Mouse (Mus musculus): Measurements from ENCODE around the gene Mex3b.
A peak's percentile ranks its signal among the peaks of the same experiment; 100 is the strongest.

Gene Mex3b

DNA sequence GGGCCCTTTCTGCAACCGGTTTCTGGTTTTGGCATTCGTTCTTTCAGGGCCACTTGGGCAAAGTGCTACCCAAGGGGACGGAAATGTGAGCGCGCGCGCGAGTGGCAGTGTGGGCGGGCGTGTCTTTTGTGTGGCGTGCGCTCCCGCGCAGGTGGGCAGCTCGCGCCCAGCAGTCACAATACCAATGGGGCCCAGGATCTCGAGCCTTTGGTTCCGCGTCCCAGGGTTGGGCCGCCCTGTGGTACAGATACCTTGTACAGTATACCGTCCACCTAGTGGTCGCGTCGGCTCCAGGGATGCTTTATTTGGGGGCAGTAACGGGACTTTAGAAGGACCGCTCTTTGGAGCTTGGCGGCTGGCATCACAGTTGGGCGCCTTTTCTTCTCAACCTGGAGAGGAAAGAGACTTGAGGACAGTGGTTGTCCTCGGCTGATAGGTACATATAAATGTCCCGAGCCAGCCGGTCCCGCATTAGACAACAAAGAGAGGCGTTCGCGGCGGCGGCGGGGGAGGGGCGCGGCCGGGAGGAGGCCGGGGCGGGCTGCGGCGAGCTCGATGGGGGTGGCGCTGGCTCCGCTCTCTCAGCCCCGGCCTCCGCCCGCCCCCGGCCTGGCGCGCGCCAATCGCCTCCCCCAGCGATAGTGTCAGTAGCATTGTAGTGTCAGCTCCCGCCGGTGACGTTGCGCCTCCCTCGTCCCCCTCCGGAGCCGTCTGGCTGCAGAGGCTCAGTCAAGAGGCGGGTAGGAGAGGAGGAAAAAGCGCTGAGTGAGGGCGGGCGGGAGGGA is 455 bp upstream of the Mex3b start:
- DNase-seq (ENCODE audit: low spot score) = peak; percentile 68

DNA sequence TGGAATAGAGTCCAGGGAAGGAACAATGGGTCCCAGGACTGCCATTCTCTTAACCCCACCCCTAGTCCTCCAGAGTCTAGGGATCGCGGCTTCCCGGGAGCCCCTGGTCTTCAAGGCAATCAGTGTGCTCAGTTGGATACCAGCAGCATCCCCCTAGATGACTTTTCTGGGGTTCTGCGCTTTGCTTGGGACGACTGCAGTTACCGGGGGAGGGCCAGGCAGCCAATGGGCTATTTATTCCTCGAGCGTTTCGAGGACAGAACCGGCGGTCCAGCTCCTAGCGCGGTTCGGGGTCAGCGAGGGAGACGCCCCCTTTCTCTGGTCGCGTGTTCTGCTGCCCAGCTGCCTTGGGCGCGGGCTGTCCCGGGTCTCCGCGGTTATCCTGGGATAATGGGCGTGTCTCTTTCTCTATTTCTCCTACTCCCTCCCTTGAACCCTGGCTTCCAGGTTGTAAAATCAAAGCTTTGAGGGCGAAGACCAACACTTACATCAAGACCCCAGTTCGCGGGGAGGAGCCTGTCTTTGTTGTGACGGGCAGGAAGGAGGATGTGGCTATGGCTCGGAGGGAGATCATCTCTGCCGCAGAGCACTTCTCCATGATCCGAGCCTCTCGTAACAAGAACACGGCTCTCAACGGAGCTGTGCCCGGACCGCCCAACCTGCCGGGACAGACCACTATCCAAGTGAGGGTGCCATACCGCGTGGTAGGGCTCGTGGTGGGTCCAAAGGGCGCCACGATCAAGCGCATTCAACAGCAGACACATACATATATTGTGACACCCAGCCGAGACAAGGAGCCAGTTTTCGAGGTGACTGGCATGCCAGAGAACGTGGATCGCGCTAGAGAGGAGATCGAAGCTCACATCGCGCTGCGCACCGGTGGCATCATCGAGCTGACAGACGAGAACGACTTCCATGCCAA is 1.4 kb downstream of the Mex3b start:
- DNase-seq (ENCODE audit: low spot score) = no peak

DNA sequence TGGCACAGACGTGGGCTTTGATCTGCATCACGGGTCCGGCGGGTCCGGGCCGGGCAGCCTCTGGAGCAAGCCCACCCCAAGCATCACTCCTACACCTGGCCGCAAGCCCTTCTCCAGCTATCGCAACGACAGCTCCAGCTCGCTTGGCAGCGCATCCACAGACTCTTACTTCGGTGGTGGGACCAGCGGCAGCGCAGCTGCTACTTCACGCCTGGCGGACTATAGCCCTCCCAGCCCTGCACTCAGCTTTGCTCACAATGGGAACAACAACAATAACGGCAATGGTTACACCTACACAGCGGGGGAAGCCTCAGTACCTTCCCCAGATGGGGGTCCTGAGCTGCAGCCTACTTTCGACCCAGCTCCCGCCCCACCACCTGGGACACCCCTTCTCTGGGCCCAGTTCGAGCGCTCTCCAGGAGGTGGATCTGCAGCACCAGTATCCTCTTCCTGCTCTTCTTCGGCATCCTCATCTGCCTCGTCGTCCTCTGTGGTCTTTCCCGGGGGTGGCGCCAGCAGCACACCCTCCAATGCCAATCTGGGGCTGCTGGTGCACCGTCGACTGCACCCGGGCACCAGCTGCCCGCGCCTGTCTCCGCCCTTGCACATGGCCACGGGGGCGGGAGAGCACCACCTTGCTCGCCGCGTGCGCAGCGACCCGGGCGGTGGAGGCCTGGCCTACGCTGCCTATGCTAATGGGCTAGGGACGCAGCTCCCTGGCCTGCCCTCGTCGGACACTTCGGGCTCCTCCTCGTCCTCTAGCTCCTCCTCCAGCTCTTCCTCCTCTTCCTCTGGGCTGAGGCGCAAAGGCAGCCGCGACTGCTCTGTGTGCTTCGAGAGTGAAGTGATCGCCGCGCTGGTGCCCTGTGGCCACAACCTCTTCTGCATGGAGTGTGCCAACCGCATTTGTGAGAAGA is 2.4 kb downstream of the Mex3b start:
- DNase-seq (ENCODE audit: low spot score) = no peak

DNA sequence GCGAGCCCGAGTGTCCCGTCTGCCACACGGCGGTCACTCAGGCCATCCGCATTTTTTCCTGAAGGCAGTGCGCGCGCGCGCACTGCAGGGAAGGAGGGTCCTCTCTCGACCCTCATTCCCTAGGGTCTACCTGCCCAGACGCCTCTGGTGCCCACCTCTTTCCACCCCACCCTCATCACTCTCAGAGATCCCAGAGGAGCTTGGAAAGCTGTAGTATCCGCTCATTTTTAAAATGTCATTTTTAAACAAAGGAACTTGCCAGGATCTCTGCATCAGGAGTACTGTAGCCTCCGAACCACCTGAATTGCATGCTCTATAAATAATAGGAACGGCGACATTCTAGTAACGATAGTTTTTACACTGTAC is 3.0 kb downstream of the Mex3b start:
- no peak for DNase-seq (ENCODE audit: low spot score)

DNA sequence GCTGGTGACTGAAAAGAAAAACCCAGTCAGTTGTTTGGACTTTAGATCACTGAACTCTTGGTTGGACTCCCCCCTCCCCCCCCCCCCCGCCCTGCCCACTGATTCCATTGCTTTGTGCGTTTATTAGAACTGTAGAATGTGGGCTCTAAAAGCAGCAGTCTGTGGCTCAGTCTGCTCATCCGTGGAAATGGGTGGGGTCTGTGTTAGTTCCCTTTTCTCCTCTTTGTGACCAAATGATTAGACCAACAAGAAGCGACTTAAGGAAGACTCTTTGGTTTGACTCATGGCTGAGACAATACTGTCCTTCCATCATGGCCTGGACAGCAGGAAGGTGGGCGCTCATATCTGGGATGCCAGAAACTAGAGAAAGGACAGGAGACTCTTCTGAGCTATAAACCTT is 9.4 kb downstream of the Mex3b start:
- no peak for DNase-seq (ENCODE audit: low spot score)

DNA sequence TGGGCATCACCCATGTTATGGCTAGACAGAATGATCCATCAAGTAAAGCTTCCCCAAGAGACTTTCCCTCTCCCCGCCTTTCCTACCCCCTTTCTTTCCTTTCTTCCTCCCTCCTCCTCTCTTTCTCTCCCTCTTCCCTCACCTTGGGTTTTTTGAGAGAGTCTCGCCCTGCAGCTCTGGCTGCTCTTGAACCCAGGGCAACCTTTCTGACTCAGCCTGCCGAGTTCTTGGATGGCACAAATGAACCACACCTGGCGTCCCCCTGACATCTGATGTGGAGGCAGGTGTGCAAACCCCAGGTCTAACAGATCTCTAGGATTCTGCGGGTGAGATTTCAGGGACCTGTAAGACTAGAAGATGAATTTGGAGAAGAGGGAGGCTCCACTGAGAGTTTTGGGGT is 12.9 kb downstream of the Mex3b start:
- DNase-seq (ENCODE audit: low spot score) = no peak

DNA sequence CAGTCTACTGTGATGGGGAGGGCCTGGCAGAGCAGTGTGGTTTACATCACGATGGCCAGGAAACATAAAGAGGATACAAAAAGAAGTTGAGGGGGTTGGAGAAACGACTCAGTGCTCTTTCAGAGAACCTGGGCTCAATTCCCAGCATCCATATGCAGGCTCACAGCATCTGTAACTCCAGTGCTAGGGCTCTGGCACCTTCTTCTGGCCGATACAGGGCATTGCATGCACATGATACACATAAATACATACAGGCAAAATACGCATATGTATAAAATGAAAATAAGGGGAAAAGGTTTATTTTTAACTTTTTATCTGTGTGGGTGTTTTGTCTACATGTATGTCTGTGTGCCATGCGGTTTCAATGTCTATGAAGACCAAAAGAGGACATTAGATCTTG is 13.6 kb downstream of the Mex3b start:
- DNase-seq (ENCODE audit: low spot score) = no peak

- DNase-seq (ENCODE audit: low spot score) = no peak
These were observed 23.3 kb downstream of the Mex3b start for GRCm38 (mm10) chr7:82890317-82890850.

DNA sequence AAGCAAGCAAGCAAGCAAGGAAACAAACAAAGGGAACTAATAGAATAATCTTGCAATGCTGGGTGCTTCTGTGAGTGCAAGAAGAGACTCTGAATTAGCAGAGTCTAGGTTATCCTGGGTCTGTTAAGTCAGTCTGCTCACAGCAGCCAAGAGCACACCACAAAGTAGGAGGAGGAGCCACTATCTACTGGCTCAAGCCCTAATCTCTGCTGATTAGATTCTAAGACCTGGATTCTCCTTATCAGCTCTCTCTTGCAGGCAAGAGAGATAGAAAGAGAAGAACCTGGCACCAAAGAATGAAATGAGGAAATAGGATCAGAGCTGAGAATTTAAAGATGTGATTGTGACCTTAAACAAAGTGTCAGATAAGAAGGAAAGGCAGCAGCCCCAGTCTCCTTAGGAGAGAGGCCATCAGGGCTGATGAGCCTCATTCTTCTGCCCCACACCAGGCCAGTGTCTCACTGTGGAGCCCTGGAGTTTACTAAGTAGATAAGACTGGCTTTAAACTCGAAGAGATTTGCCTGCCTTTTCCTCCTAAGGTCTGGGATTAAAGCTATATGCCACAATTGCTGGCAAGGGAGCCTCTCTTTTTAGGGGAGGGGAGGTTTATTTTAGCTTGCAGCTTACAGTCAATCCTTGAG is 23.9 kb downstream of the Mex3b start:
- DNase-seq (ENCODE audit: low spot score) = no peak

GRCm38 (mm10) chr7:82894366-82894765 is 27.2 kb downstream of the Mex3b start:
- DNase-seq (ENCODE audit: low spot score) = no peak

- no peak for DNase-seq (ENCODE audit: low spot score)
These were observed 28.5 kb downstream of the Mex3b start for GRCm38 (mm10) chr7:82895606-82896005.

DNA sequence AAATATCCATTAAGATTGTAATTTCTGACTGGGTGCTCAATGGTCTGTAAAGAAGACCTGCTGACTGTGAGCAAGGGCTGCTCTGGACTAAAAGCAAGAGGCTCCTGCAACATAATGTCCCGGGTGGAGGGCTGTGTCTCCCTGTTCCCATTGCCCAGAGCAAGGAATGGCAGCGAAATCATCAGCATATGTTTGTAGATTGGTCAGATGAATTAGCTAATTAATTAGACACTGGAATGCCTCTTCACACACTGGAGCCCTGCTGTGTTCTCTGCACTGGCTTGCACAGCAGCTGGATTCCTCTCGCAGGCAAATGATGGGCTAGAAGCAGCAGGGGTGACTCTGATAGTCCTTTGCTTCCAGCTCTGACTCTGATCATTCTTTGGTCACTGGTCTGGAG is 29.6 kb downstream of the Mex3b start:
- no peak for DNase-seq (ENCODE audit: low spot score)

DNA sequence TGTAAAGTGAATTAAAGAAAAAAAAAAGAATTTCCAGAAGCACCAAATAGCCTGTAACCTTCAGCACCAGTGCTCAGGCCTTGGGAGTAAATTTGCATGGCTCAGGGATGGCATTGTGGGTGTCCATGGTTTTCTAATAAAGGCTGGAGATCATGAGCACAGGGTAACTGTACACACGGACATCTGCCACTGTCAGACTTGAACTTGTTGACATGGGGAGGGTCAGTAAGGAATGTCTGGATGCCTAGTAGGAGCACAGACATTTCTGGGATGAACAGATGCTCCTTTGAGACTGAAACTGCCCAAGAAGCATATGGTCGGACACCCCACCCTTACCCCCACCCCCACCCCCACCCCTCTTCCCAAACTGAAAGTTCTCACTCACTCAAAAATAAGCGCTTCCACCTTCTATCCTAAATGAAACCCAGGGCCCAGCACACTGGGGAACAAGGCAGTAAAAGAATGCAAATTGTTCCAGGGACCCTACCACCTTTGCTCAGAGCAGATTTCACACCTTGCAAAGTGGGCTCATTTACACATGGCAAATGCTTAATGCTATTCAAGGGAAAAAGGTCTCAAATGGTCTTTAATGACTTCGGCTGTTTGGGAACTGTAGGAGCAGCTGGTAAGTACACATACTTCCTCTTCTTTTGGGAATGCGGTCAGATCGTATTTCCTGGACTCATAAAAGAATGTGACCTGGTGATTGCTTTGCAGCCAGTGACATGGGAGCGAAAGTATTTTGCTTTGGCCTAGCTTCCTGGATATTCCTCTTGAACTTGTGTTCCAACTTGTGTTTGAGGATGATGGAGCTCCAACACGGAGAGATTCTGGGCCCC is 32.5 kb downstream of the Mex3b start:
- DNase-seq (ENCODE audit: low spot score) = no peak

DNA sequence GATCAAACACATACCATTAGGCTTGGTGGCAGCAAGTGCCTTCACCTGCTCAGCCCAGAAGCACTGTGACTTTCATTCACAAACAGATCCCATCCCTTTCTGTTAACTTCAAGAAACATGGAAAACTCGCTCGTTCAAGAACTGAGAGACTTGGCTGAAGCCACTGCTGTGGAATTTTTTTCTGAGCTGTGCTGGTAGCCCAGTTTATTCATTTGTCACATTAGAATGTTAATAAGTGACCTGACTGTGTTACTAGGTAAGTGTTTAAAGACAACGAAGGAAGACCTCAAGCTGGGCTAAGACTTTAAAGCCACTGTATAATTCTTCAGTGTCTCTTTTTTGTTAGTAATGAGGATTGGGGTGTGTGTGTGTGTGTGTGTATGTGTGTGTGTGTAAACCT is 35.9 kb downstream of the Mex3b start:
- no peak for DNase-seq (ENCODE audit: low spot score)

DNA sequence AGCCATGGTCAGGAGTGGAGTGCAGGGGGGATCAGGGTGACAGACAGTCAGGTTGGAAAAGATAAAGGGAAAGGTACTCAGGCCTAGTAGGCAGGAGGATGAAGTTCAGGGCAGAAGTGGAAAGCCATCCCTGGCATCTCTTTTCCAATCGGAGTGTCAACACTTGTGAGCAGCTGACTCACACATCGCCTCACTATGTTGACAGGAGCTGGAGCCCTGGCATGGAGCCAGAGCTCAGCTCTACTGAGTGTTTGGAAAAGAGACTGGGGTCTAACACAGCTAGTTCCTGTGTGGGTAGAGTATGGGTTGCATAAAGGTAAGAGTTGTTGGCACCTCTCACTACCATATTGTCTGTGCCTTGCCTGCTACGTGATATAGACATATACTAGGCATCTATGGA is 38.4 kb downstream of the Mex3b start:
- no peak for DNase-seq (ENCODE audit: low spot score)

DNA sequence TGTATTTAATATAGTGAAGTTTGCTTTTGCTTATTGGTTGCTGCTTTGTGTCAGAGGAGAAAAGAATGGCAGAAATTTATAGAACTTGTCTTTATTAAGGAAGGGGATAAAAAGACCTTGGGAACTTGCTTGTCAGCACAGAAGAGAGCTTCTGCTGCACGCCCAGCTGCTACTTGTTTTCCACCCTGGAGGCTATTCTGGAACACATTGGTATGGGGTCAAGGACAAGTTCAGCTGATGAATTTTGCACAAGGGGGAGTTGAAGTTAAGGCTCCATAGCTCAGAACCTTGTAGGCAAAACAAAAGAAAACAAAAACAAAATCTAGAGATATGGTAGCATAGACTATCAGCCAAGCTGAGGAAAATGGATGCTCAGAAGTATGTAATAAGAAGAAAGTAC is 39.9 kb downstream of the Mex3b start:
- no peak for DNase-seq (ENCODE audit: low spot score)

DNA sequence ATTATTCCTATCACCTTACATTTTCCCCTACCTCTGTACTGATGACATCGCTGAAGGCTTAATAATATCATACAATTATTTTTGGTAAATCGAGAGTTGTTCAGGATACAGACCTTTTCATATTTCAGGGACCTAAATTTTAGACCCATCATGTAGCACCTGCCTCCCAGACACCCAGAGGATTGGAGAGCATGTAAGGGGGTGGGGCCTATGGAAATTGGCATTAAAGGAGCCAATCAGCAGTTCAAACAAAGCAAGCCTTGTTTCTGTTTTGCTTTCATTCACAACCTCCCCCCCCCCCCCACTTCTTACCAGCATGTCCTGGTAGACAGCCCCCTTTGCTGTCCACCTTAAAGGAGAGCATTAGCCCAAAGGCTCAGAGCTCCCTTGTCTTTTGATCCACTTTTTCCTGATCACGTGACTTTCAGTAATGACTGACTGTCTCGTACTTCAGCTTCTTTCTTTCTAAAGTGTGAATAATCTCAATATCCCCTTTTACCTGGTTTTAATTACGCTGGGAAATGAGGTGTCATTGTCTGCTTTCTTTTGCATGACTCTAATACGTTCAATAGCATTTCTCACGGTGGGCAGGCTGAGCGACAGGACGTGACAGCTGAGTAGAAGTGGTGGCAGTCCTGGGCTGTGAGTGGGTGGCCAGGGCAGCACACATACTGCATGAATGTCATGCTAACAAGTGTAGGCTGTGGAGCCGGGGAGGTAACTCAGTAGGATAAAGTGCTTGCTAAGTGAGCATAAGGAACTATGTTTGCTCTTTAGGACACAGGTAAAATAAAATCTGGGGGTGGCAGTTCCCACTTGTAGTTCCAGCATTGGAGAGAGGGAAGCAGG is 43.6 kb downstream of the Mex3b start:
- no peak for DNase-seq (ENCODE audit: low spot score)

- no peak for DNase-seq (ENCODE audit: low spot score)
These were observed 44.4 kb downstream of the Mex3b start for GRCm38 (mm10) chr7:82911501-82911900.

DNA sequence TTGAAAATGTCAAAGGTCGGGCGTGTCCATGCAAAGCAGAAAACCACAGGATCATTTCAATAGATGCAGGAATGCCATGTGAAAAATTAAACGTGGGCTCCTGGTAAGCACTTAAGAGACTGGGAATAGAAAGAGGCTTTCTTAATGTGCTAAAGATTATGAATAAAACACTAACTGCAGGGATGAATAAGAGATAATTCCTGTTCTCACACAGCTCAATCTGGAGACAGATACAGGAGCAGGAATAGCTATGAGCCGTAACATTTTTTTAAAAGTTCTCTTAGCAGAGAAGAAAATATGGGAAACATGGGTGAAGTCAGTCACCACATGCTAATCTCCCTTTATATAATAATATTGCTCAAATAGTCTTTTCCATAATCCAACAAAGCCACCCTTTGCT is 47.2 kb downstream of the Mex3b start:
- DNase-seq (ENCODE audit: low spot score) = no peak
